Mouse (Mus musculus): Measurements from ENCODE around the gene 1700019N19Rik. TPM values are rescaled to one million over a fixed set of nuclear protein-coding genes. Genes with fewer than 3 reads are reported as not detected.

1700019N19Rik gene
- polyA plus RNA-seq, 1 experiment from 2014 or later, result 0.14 TPM

GRCm38 (mm10) chr19:58815179-58815922 is 21.1 kb upstream of the 1700019N19Rik start:
- H3K9me3 ChIP-seq (replicated peaks; ENCODE audit: control insufficient read depth, low read length), result no peaks in the 10 kb centered on the region
- 82% methylated on average over 13 of the region's 13 CpGs for WGBS
- H3K4me2 ChIP-seq (ENCODE audit: low read depth, low read length), result no peak overlapping the region
- no peak overlapping the region for H3K27ac ChIP-seq (ENCODE audit: low read length)
- no peak overlapping the region for H3K4me3 ChIP-seq (replicated peaks; ENCODE audit: low read length)
- no peak overlapping the region for H3K9ac ChIP-seq (ENCODE audit: low read length)
- no peaks in the 10 kb centered on the region for H3K36me3 ChIP-seq (ENCODE audit: control insufficient read depth, insufficient read depth, low read length)
- peaks cover 4% of the 10 kb centered on the region; the same call in 1 of the 2 replicates for H3K4me1 ChIP-seq (ENCODE audit: control insufficient read depth, insufficient read depth, low read length)
- no peak for ATAC-seq (ENCODE audit: insufficient read depth, low FRiP score)
- H3K27me3 ChIP-seq (ENCODE audit: control insufficient read depth, insufficient read depth, low read length), result no peaks in the 10 kb centered on the region

- Histone ChIP-seq H3K36me3 (ENCODE audit: control insufficient read depth, insufficient read depth, low read length) (no peaks in the 10 kb centered on the region), H3K27me3 (ENCODE audit: control insufficient read depth, insufficient read depth, low read length) (no peaks in the 10 kb centered on the region), H3K9ac (ENCODE audit: low read length) (no peak overlapping the region), H3K4me1 (ENCODE audit: control insufficient read depth, insufficient read depth, low read length) (no peaks in the 10 kb centered on the region), H3K9me3 (replicated peaks; ENCODE audit: control insufficient read depth, low read length) (no peaks in the 10 kb centered on the region), H3K4me3 (replicated peaks; ENCODE audit: low read length) (no peak overlapping the region), H3K4me2 (ENCODE audit: low read depth, low read length) (no peak overlapping the region), H3K27ac (ENCODE audit: low read length) (no peak overlapping the region)
- ATAC-seq (ENCODE audit: insufficient read depth, low FRiP score), result no peak
- 80% methylated on average over 5 of the region's 5 CpGs for WGBS
These were observed 16.3 kb upstream of the 1700019N19Rik start for GRCm38 (mm10) chr19:58810536-58810935.

GRCm38 (mm10) chr19:58808864-58809263 is 14.6 kb upstream of the 1700019N19Rik start:
- Histone ChIP-seq H3K27me3 (ENCODE audit: control insufficient read depth, insufficient read depth, low read length) (no peaks in the 10 kb centered on the region), H3K36me3 (ENCODE audit: control insufficient read depth, insufficient read depth, low read length) (no peaks in the 10 kb centered on the region), H3K4me1 (ENCODE audit: control insufficient read depth, insufficient read depth, low read length) (no peaks in the 10 kb centered on the region), H3K9me3 (replicated peaks; ENCODE audit: control insufficient read depth, low read length) (no peaks in the 10 kb centered on the region; the same call in 1 of the 2 replicates), H3K4me2 (ENCODE audit: low read depth, low read length) (no peak overlapping the region), H3K4me3 (replicated peaks; ENCODE audit: low read length) (no peak overlapping the region), H3K9ac (ENCODE audit: low read length) (no peak overlapping the region), H3K27ac (ENCODE audit: low read length) (no peak overlapping the region)
- WGBS, result 79% methylated on average over 6 of the region's 6 CpGs
- no peak for ATAC-seq (ENCODE audit: insufficient read depth, low FRiP score)

- H3K9ac ChIP-seq (ENCODE audit: low read length), result no peak overlapping the region
- 4% methylated on average over 3 of the region's 3 CpGs for WGBS
- H3K4me2 ChIP-seq (ENCODE audit: low read depth, low read length), result no peak overlapping the region
- no peak overlapping the region for H3K27ac ChIP-seq (ENCODE audit: low read length)
- H3K9me3 ChIP-seq (replicated peaks; ENCODE audit: control insufficient read depth, low read length), result no peaks in the 10 kb centered on the region; the same call in 1 of the 2 replicates
- no peaks in the 10 kb centered on the region for H3K4me1 ChIP-seq (ENCODE audit: control insufficient read depth, insufficient read depth, low read length)
- peak; percentile 37; the same call in 1 of the 2 replicates for ATAC-seq (ENCODE audit: insufficient read depth, low FRiP score)
- H3K4me3 ChIP-seq (replicated peaks; ENCODE audit: low read length), result no peak overlapping the region
- H3K36me3 ChIP-seq (ENCODE audit: control insufficient read depth, insufficient read depth, low read length), result no peaks in the 10 kb centered on the region
- no peaks in the 10 kb centered on the region for H3K27me3 ChIP-seq (ENCODE audit: control insufficient read depth, insufficient read depth, low read length)
These were observed 12.1 kb upstream of the 1700019N19Rik start for GRCm38 (mm10) chr19:58806364-58806763.

- H3K4me3 ChIP-seq (replicated peaks; ENCODE audit: low read length), result no peak overlapping the region
- H3K36me3 ChIP-seq (ENCODE audit: control insufficient read depth, insufficient read depth, low read length), result no peaks in the 10 kb centered on the region
- no peak overlapping the region for H3K9ac ChIP-seq (ENCODE audit: low read length)
- H3K9me3 ChIP-seq (replicated peaks; ENCODE audit: control insufficient read depth, low read length), result no peaks in the 10 kb centered on the region; the same call in 1 of the 2 replicates
- ATAC-seq (ENCODE audit: insufficient read depth, low FRiP score), result no peak
- no peak overlapping the region for H3K4me2 ChIP-seq (ENCODE audit: low read depth, low read length)
- WGBS, result 88% methylated on average over 9 of the region's 9 CpGs
- no peak overlapping the region for H3K27ac ChIP-seq (ENCODE audit: low read length)
- no peaks in the 10 kb centered on the region for H3K4me1 ChIP-seq (ENCODE audit: control insufficient read depth, insufficient read depth, low read length)
- H3K27me3 ChIP-seq (ENCODE audit: control insufficient read depth, insufficient read depth, low read length), result no peaks in the 10 kb centered on the region
These were observed 11.0 kb upstream of the 1700019N19Rik start for GRCm38 (mm10) chr19:58805191-58805779.

- no peak overlapping the region for H3K9ac ChIP-seq (ENCODE audit: low read length)
- H3K4me2 ChIP-seq (ENCODE audit: low read depth, low read length), result no peak overlapping the region
- H3K27me3 ChIP-seq (ENCODE audit: control insufficient read depth, insufficient read depth, low read length), result no peaks in the 10 kb centered on the region
- H3K36me3 ChIP-seq (ENCODE audit: control insufficient read depth, insufficient read depth, low read length), result no peaks in the 10 kb centered on the region
- H3K4me3 ChIP-seq (replicated peaks; ENCODE audit: low read length), result no peak overlapping the region
- no peak for ATAC-seq (ENCODE audit: insufficient read depth, low FRiP score)
- WGBS, result 77% methylated on average over 12 of the region's 12 CpGs
- H3K9me3 ChIP-seq (replicated peaks; ENCODE audit: control insufficient read depth, low read length), result no peaks in the 10 kb centered on the region
- H3K27ac ChIP-seq (ENCODE audit: low read length), result no peak overlapping the region
- H3K4me1 ChIP-seq (ENCODE audit: control insufficient read depth, insufficient read depth, low read length), result no peaks in the 10 kb centered on the region
These were observed 931 bp upstream of the 1700019N19Rik start for GRCm38 (mm10) chr19:58795114-58795669.

GRCm38 (mm10) chr19:58789194-58789593 is 5.1 kb downstream of the 1700019N19Rik start:
- no peak for ATAC-seq (ENCODE audit: insufficient read depth, low FRiP score)
- no peak overlapping the region for H3K27ac ChIP-seq (ENCODE audit: low read length)
- WGBS, result 72% methylated on average over 11 of the region's 11 CpGs

GRCm38 (mm10) chr19:58783938-58784337 is 10.3 kb downstream of the 1700019N19Rik start:
- H3K27ac ChIP-seq (ENCODE audit: low read length), result no peak overlapping the region
- H3K4me1 ChIP-seq (ENCODE audit: control insufficient read depth, insufficient read depth, low read length), result no peaks in the 10 kb centered on the region
- H3K9me3 ChIP-seq (replicated peaks; ENCODE audit: control insufficient read depth, low read length), result no peaks in the 10 kb centered on the region
- no peak for ATAC-seq (ENCODE audit: insufficient read depth, low FRiP score)
- H3K36me3 ChIP-seq (ENCODE audit: control insufficient read depth, insufficient read depth, low read length), result no peaks in the 10 kb centered on the region
- H3K9ac ChIP-seq (ENCODE audit: low read length), result no peak overlapping the region
- H3K27me3 ChIP-seq (ENCODE audit: control insufficient read depth, insufficient read depth, low read length), result no peaks in the 10 kb centered on the region
- no peak overlapping the region for H3K4me3 ChIP-seq (replicated peaks; ENCODE audit: low read length)
- no peak overlapping the region for H3K4me2 ChIP-seq (ENCODE audit: low read depth, low read length)
- 49% methylated on average over 7 of the region's 7 CpGs for WGBS

More at GRCm38 (mm10) chr19:58789194-58789593, 5.1 kb downstream of the 1700019N19Rik start:
- H3K27me3 ChIP-seq (ENCODE audit: control insufficient read depth, insufficient read depth, low read length), result no peaks in the 10 kb centered on the region
- H3K36me3 ChIP-seq (ENCODE audit: control insufficient read depth, insufficient read depth, low read length), result no peaks in the 10 kb centered on the region
- H3K4me1 ChIP-seq (ENCODE audit: control insufficient read depth, insufficient read depth, low read length), result no peaks in the 10 kb centered on the region
- H3K9me3 ChIP-seq (replicated peaks; ENCODE audit: control insufficient read depth, low read length), result no peaks in the 10 kb centered on the region
- H3K4me3 ChIP-seq (replicated peaks; ENCODE audit: low read length), result no peak overlapping the region
- H3K4me2 ChIP-seq (ENCODE audit: low read depth, low read length), result no peak overlapping the region
- H3K9ac ChIP-seq (ENCODE audit: low read length), result no peak overlapping the region

GRCm38 (mm10) chr19:58781566-58781965 is 12.7 kb downstream of the 1700019N19Rik start:
- Histone ChIP-seq H3K9me3 (replicated peaks; ENCODE audit: control insufficient read depth, low read length) (no peaks in the 10 kb centered on the region), H3K27me3 (ENCODE audit: control insufficient read depth, insufficient read depth, low read length) (no peaks in the 10 kb centered on the region), H3K9ac (ENCODE audit: low read length) (no peak overlapping the region), H3K4me2 (ENCODE audit: low read depth, low read length) (no peak overlapping the region), H3K36me3 (ENCODE audit: control insufficient read depth, insufficient read depth, low read length) (no peaks in the 10 kb centered on the region), H3K4me3 (replicated peaks; ENCODE audit: low read length) (no peak overlapping the region), H3K4me1 (ENCODE audit: control insufficient read depth, insufficient read depth, low read length) (no peaks in the 10 kb centered on the region), H3K27ac (ENCODE audit: low read length) (no peak overlapping the region)
- WGBS, result 74% methylated on average over 4 of the region's 4 CpGs
- ATAC-seq (ENCODE audit: insufficient read depth, low FRiP score), result no peak
